Mouse (Mus musculus) embryonic fibroblast, embryonic 13.5 days (primary cell): ENCODE results near the gene Tnfrsf9.

ENCODE experiments used
- CTCF ChIP-seq: IDR thresholded peaks from 2 replicates; pipeline ENCODE4 v1.5.1; 2011; ENCODE audit warnings: mild to moderate bottlenecking, control low read depth, low read length, moderate library complexity, borderline replicate concordance; ENCODE audit not compliant: insufficient read depth
- POLR2A ChIP-seq: IDR thresholded peaks from 2 replicates; pipeline ENCODE4 v1.6.1; 2011; ENCODE audit warnings: low read depth, mild to moderate bottlenecking, control low read depth, low read length, moderate library complexity

- TF ChIP-seq CTCF (no peak), POLR2A (no peak)
Measured at GRCm38 (mm10) chr4:150962231-150962630, 47.9 kb downstream of the Tnfrsf9 start.
